Mouse (Mus musculus) liver, embryonic 16.5 days (tissue): ENCODE data around the gene Uimc1. TPM values are rescaled to one million over a fixed set of nuclear protein-coding genes. Genes with fewer than 3 reads are reported as not detected.
A peak's percentile ranks its signal among the peaks of the same experiment; 100 is the strongest.

ENCODE experiments used
- ATAC-seq: fragments of 200-750 bp; cut with Nextera tagmentation; 2 replicates; pipeline ENCODE4 v1.8.0; 2017; ENCODE audit warnings: low read depth, mild to moderate bottlenecking, moderate number of reproducible peaks, moderate library complexity
- H3K27ac ChIP-seq: fragments of 300-500 bp; sonication (generic); 2 replicates; pipeline ENCODE4 v1.5.1; 2014; ENCODE audit warnings: mild to moderate bottlenecking, low read length
- H3K27me3 ChIP-seq: fragments of 300-500 bp; sonication (generic); 2 replicates; pipeline ENCODE4 v1.6.1; 2014; ENCODE audit warnings: low read depth, low read length, mixed read lengths; ENCODE audit not compliant: control insufficient read depth, insufficient read depth
- H3K36me3 ChIP-seq: fragments of 300-500 bp; sonication (generic); 2 replicates; pipeline ENCODE4 v1.6.1; 2014; ENCODE audit warnings: mild to moderate bottlenecking; ENCODE audit not compliant: control insufficient read depth, insufficient read depth
- H3K4me1 ChIP-seq: fragments of 300-500 bp; sonication (generic); 2 replicates; pipeline ENCODE4 v1.6.1; 2014; ENCODE audit warnings: low read depth, low read length, mixed read lengths; ENCODE audit not compliant: control insufficient read depth
- H3K4me2 ChIP-seq: fragments of 300-500 bp; sonication (generic); 2 replicates; pipeline ENCODE4 v1.6.1; 2014; ENCODE audit warnings: low read depth, low read length, mixed read lengths
- H3K4me3 ChIP-seq: fragments of 300-500 bp; sonication (generic); 2 replicates; pipeline ENCODE4 v1.5.1; 2014; ENCODE audit warnings: low read depth, mild to moderate bottlenecking, low read length
- H3K9ac ChIP-seq: fragments of 300-500 bp; sonication (generic); 2 replicates; pipeline ENCODE4 v1.6.1; 2014; ENCODE audit warnings: low read depth, low read length
- H3K9me3 ChIP-seq: fragments of 300-500 bp; sonication (generic); replicated peaks from 2 replicates; pipeline ENCODE4 v1.6.1; 2016; ENCODE audit warnings: low read length; ENCODE audit not compliant: control insufficient read depth
- WGBS: fragments of 180-500 bp; shearing (Covaris S2); extraction: QIAGEN DNeasy Blood & Tissue Kit; methylation state at CpG from one replicate; pipeline ENCODE4 v1.1.7; 2014; ENCODE audit not compliant: insufficient replicate concordance; 5-methylcytosine and 5-hydroxymethylcytosine counted together
- polyA plus RNA-seq: library from polyadenylated mRNA; unstranded; fragments of >200 nt; fragmentation: Nextera tagmentation; extraction: Ambion mirVana; gene quantifications from 2 replicates; pipeline ENCODE4 v1.2.1, GENCODE M21; 2015

Uimc1 gene
- polyA plus RNA-seq, 1 experiment from 2014 or later: 13.9 TPM

GRCm38 (mm10) chr13:55075597-55075996, 24.5 kb downstream of the Uimc1 start:
- Histone ChIP-seq H3K27me3 (no peaks in the 10 kb centered on the region), H3K4me3 (no peak overlapping the region), H3K9me3 (no peaks in the 10 kb centered on the region), H3K4me1 (no peaks in the 10 kb centered on the region), H3K9ac (no peak overlapping the region), H3K36me3 (peaks cover 7% of the 10 kb centered on the region), H3K27ac (no peak overlapping the region), H3K4me2 (no peak overlapping the region)
- ATAC-seq: no peak
- 64% methylated on average over 5 of the region's 5 CpGs for WGBS

GRCm38 (mm10) chr13:55071322-55071721, 28.8 kb downstream of the Uimc1 start:
- no peaks in the 10 kb centered on the region for H3K9me3 ChIP-seq
- H3K27ac ChIP-seq: no peak overlapping the region
- no peak overlapping the region for H3K9ac ChIP-seq
- H3K4me1 ChIP-seq: no peaks in the 10 kb centered on the region
- no peak overlapping the region for H3K4me2 ChIP-seq
- no peak overlapping the region for H3K4me3 ChIP-seq
- ATAC-seq: no peak
- H3K36me3 ChIP-seq: peaks cover 7% of the 10 kb centered on the region
- no peaks in the 10 kb centered on the region for H3K27me3 ChIP-seq
- WGBS: 9% methylated on average over 3 of the region's 3 CpGs

GRCm38 (mm10) chr13:55069719-55070118, 30.4 kb downstream of the Uimc1 start:
- no peak overlapping the region for H3K27ac ChIP-seq
- no peak overlapping the region for H3K4me3 ChIP-seq
- no peaks in the 10 kb centered on the region for H3K4me1 ChIP-seq
- no peaks in the 10 kb centered on the region for H3K9me3 ChIP-seq
- H3K36me3 ChIP-seq: no peaks in the 10 kb centered on the region
- no peak for ATAC-seq
- 63% methylated on average over 7 of the region's 7 CpGs for WGBS
- H3K4me2 ChIP-seq: no peak overlapping the region
- H3K27me3 ChIP-seq: no peaks in the 10 kb centered on the region
- H3K9ac ChIP-seq: no peak overlapping the region

GRCm38 (mm10) chr13:55063276-55063675, 36.8 kb downstream of the Uimc1 start:
- Histone ChIP-seq H3K4me3 (no peak overlapping the region), H3K9ac (no peak overlapping the region), H3K4me2 (no peak overlapping the region), H3K4me1 (no peaks in the 10 kb centered on the region), H3K36me3 (no peaks in the 10 kb centered on the region), H3K9me3 (no peaks in the 10 kb centered on the region), H3K27ac (no peak overlapping the region), H3K27me3 (no peaks in the 10 kb centered on the region)
- WGBS: 53% methylated on average over 2 of the region's 2 CpGs
- ATAC-seq: no peak

- ATAC-seq: no peak
- H3K4me1 ChIP-seq: no peaks in the 10 kb centered on the region
- H3K4me2 ChIP-seq: no peak overlapping the region
- no peak overlapping the region for H3K9ac ChIP-seq
- H3K4me3 ChIP-seq: no peak overlapping the region
- H3K27me3 ChIP-seq: no peaks in the 10 kb centered on the region
- H3K36me3 ChIP-seq: peaks cover 6% of the 10 kb centered on the region; the same call in 1 of the 2 replicates
- WGBS: 89% methylated on average over 2 of the region's 2 CpGs
- H3K9me3 ChIP-seq: no peaks in the 10 kb centered on the region
- H3K27ac ChIP-seq: no peak overlapping the region
These were observed 42.1 kb downstream of the Uimc1 start for GRCm38 (mm10) chr13:55058042-55058441.

- no peak for ATAC-seq
- Histone ChIP-seq H3K36me3 (no peaks in the 10 kb centered on the region), H3K4me3 (no peak overlapping the region), H3K4me2 (no peak overlapping the region), H3K9ac (no peak overlapping the region), H3K27me3 (no peaks in the 10 kb centered on the region), H3K4me1 (no peaks in the 10 kb centered on the region), H3K27ac (no peak overlapping the region), H3K9me3 (no peaks in the 10 kb centered on the region)
- 78% methylated on average over 3 of the region's 3 CpGs for WGBS
These were observed 52.4 kb downstream of the Uimc1 start for GRCm38 (mm10) chr13:55047706-55048105.

- Histone ChIP-seq H3K9ac (no peak overlapping the region), H3K4me1 (no peaks in the 10 kb centered on the region), H3K27ac (peak overlapping the region; percentile 56; the same call in 1 of the 2 replicates), H3K9me3 (no peaks in the 10 kb centered on the region), H3K4me2 (no peak overlapping the region), H3K27me3 (no peaks in the 10 kb centered on the region), H3K4me3 (no peak overlapping the region), H3K36me3 (no peaks in the 10 kb centered on the region)
- 60% methylated on average over 2 of the region's 2 CpGs for WGBS
- no peak for ATAC-seq
These were observed 60.1 kb downstream of the Uimc1 start for GRCm38 (mm10) chr13:55040016-55040415.

GRCm38 (mm10) chr13:55024215-55024614, 75.9 kb downstream of the Uimc1 start:
- H3K36me3 ChIP-seq: peaks cover 4% of the 10 kb centered on the region; the same call in 1 of the 2 replicates
- ATAC-seq: no peak
- no peaks in the 10 kb centered on the region for H3K9me3 ChIP-seq
- H3K9ac ChIP-seq: no peak overlapping the region
- 52% methylated on average over 2 of the region's 2 CpGs for WGBS
- H3K27me3 ChIP-seq: no peaks in the 10 kb centered on the region
- H3K4me1 ChIP-seq: no peaks in the 10 kb centered on the region; the same call in 1 of the 2 replicates
- H3K27ac ChIP-seq: no peak overlapping the region
- H3K4me3 ChIP-seq: no peak overlapping the region
- H3K4me2 ChIP-seq: no peak overlapping the region

- Histone ChIP-seq H3K4me1 (no peaks in the 10 kb centered on the region; the same call in 1 of the 2 replicates), H3K27me3 (no peaks in the 10 kb centered on the region), H3K36me3 (peaks cover 1% of the 10 kb centered on the region; the same call in 1 of the 2 replicates), H3K9ac (no peak overlapping the region), H3K27ac (peak overlapping the region; percentile 34; the same call in 1 of the 2 replicates), H3K4me3 (no peak overlapping the region), H3K4me2 (no peak overlapping the region), H3K9me3 (no peaks in the 10 kb centered on the region)
- 54% methylated on average over 9 of the region's 9 CpGs for WGBS
- ATAC-seq: no peak
These were observed 77.4 kb downstream of the Uimc1 start for GRCm38 (mm10) chr13:55022715-55023114.
